Mouse (Mus musculus): ENCODE measurements around the gene Zfp987.
A peak's percentile ranks its signal among the peaks of the same experiment; 100 is the strongest.
"Not testable (repeated sequence)": the region's sequence is repeated elsewhere in the genome, so short reads cannot be mapped to it uniquely, and the experiment has no call there.

The Zfp987 gene

GRCm38 (mm10) chr4:146096998-146097397 lies at the start of gene Zfp987:
Zfp987 (plus strand) TSS chr4:146097298.
- not testable (repeated sequence) for DNase-seq (ENCODE audit: low spot score in 2 of 2)

- DNase-seq (ENCODE audit: low spot score in 2 of 2) = not testable (repeated sequence)
These were observed 44.6 kb upstream of the Zfp987 start for GRCm38 (mm10) chr4:146052536-146052935.

GRCm38 (mm10) chr4:146053445-146053844 lies 43.7 kb upstream of the Zfp987 start:
- DNase-seq (ENCODE audit: low spot score in 2 of 2) = not testable (repeated sequence)

GRCm38 (mm10) chr4:146055335-146055734 lies 41.8 kb upstream of the Zfp987 start:
- peak in 1 of 2 experiments; percentile 11 for DNase-seq (ENCODE audit: low spot score in 2 of 2)

GRCm38 (mm10) chr4:146058646-146059045 lies 38.5 kb upstream of the Zfp987 start:
- not testable (repeated sequence) for DNase-seq (ENCODE audit: low spot score in 2 of 2)

GRCm38 (mm10) chr4:146059078-146059477 lies 38.0 kb upstream of the Zfp987 start:
- DNase-seq (ENCODE audit: low spot score in 2 of 2) = not testable (repeated sequence)

- not testable (repeated sequence) for DNase-seq (ENCODE audit: low spot score in 2 of 2)
These were observed 37.0 kb upstream of the Zfp987 start for GRCm38 (mm10) chr4:146059974-146060693.

- DNase-seq (ENCODE audit: low spot score in 2 of 2) = not testable (repeated sequence)
These were observed 36.0 kb upstream of the Zfp987 start for GRCm38 (mm10) chr4:146061082-146061481.

GRCm38 (mm10) chr4:146062021-146062420 lies 35.1 kb upstream of the Zfp987 start:
- not testable (repeated sequence) for DNase-seq (ENCODE audit: low spot score in 2 of 2)

GRCm38 (mm10) chr4:146063001-146063400 lies 34.1 kb upstream of the Zfp987 start:
- DNase-seq (ENCODE audit: low spot score in 2 of 2) = not testable (repeated sequence)

GRCm38 (mm10) chr4:146063621-146064020 lies 33.5 kb upstream of the Zfp987 start:
- peak in 1 of 2 experiments; percentile 9 for DNase-seq (ENCODE audit: low spot score in 2 of 2)

- not testable (repeated sequence) for DNase-seq (ENCODE audit: low spot score in 2 of 2)
These were observed 32.3 kb upstream of the Zfp987 start for GRCm38 (mm10) chr4:146064807-146065206.

- DNase-seq (ENCODE audit: low spot score in 2 of 2) = peak in 1 of 2 experiments; percentile 20
These were observed 30.0 kb upstream of the Zfp987 start for GRCm38 (mm10) chr4:146066932-146067580.

GRCm38 (mm10) chr4:146067594-146067993 lies 29.5 kb upstream of the Zfp987 start:
- DNase-seq (ENCODE audit: low spot score in 2 of 2) = not testable (repeated sequence)

- not testable (repeated sequence) for DNase-seq (ENCODE audit: low spot score in 2 of 2)
These were observed 23.8 kb upstream of the Zfp987 start for GRCm38 (mm10) chr4:146073264-146073663.

- not testable (repeated sequence) for DNase-seq (ENCODE audit: low spot score in 2 of 2)
These were observed 4.3 kb downstream of the Zfp987 start for GRCm38 (mm10) chr4:146101448-146101847.

GRCm38 (mm10) chr4:146156524-146156923 lies 59.4 kb downstream of the Zfp987 start, which contains the start of gene Zfp600:
Zfp600 (plus strand) TSS chr4:146156824.
- DNase-seq (ENCODE audit: low spot score in 2 of 2) = not testable (repeated sequence)

- not testable (repeated sequence) for DNase-seq (ENCODE audit: low spot score in 2 of 2)
These were observed 65.8 kb downstream of the Zfp987 start for GRCm38 (mm10) chr4:146162893-146163292.

- DNase-seq (ENCODE audit: low spot score in 2 of 2) = not testable (repeated sequence)
These were observed 70.2 kb downstream of the Zfp987 start for GRCm38 (mm10) chr4:146167202-146167832.

- not testable (repeated sequence) for DNase-seq (ENCODE audit: low spot score in 2 of 2)
These were observed 70.9 kb downstream of the Zfp987 start for GRCm38 (mm10) chr4:146167879-146168532.

- not testable (repeated sequence) for DNase-seq (ENCODE audit: low spot score in 2 of 2)
These were observed 71.7 kb downstream of the Zfp987 start for GRCm38 (mm10) chr4:146168730-146169215.
